Mouse (Mus musculus): Measurements from ENCODE around the gene Cyp2d26.

DNA sequence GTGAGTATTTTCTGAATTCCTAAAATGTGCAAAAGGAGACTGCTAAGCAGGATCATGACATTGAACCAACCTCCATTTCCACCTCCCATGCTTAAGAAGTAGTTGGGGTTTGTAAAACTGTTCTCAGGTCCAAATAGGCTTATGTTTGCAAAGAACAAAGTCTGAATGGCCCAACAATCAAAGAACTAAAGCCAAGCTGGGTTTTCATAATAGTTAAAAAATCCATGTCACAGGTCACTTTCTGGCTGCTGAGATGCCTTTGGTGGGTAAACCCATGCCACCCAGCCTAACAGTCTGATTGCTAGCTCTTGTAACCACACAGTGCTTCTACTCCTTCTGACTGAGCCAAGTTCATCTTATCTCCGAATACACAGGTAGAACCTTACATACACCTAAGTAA is 9.5 kb downstream of the Cyp2d26 start:
- TF ChIP-seq CTCF (conservative IDR thresholded peaks at IDR 0.05; ENCODE audit: low read length) (no peak), NANOG (IDR thresholded peaks at IDR 0.05; ENCODE audit: borderline replicate concordance, low read length) (no peak)

Measured in E14TG2a.4 (cell line).